Mouse (Mus musculus): ENCODE results near the gene Methig1. TPM values are rescaled to one million over a fixed set of nuclear protein-coding genes. Genes with fewer than 3 reads are reported as not detected.
"Not testable (repeated sequence)": the region's sequence is repeated elsewhere in the genome, so short reads cannot be mapped to it uniquely, and the experiment has no call there.

Methig1 gene
- total RNA-seq, 2 experiments from 2014 or later, result not detected

- ATAC-seq (replicated peaks; ENCODE audit: poor library complexity), result peak; percentile 71
These were observed 38.6 kb downstream of the Methig1 start for GRCm38 (mm10) chr15:100391599-100391998.

- no peak for ATAC-seq (replicated peaks; ENCODE audit: poor library complexity)
These were observed 40.1 kb downstream of the Methig1 start for GRCm38 (mm10) chr15:100393016-100393415.

DNA sequence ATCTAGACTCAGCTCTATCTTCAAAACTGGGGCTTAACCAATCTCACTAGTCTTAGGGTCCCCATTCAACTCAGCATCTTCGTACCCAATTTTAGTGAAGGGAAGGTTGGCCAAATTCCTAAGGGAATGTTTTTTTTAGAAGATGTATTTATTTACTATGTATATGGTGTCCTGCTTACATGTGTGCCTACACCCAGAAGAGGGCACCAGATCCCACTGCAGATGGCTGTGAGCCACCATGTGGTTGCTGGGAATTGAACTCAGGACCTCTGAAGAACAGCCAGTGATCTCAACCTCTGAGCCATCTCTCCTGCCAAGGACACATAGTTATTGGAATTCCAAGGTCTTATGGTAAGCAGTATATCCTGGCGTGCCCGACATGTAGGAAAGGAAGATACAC, 42.6 kb downstream of the Methig1 start:
- ATAC-seq (replicated peaks; ENCODE audit: poor library complexity), result no peak

GRCm38 (mm10) chr15:100400592-100401250, 47.8 kb downstream of the Methig1 start:
- ATAC-seq (replicated peaks; ENCODE audit: poor library complexity), result no peak

GRCm38 (mm10) chr15:100401811-100402210, 48.9 kb downstream of the Methig1 start:
- ATAC-seq (replicated peaks; ENCODE audit: poor library complexity), result no peak

GRCm38 (mm10) chr15:100402347-100402746, 49.4 kb downstream of the Methig1 start:
- 0 out of 2 replicates have a peak, but pooled peaks have one; percentile 30 for ATAC-seq (replicated peaks; ENCODE audit: poor library complexity)

- ATAC-seq (replicated peaks; ENCODE audit: poor library complexity), result no peak
These were observed 49.8 kb downstream of the Methig1 start for GRCm38 (mm10) chr15:100402798-100403197.

DNA sequence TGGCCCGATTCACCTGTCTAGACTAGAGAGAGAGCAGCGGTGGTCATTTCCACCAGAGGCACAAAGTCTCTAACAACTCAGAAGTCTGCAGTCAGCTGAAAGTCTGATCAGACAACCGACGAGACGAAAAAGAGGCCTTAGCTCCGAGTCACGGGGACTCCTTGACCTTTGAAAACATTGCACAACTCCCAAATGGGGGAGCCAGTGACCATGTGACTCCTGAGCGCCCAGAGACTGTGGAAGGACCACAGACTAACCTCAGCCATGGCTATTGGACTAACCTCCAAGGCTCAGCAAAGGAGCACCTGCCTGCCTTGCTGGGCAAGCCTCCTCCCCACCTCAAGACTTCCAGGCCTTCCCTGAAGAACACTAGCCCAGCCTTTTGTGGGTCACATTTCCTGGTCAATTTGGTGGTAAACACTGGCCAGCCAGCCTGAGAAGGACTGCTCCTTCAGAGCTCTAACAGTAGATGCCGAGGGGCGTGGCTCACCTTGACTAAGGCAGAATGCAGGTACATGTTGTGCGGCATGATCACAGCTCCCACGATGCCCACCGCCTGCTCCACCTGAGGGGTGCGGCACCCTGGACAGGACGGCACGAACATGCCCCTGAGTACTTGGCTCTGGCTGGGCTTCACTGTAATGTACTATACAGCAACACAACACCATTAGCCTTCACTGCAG, 50.5 kb downstream of the Methig1 start:
- no peak for ATAC-seq (replicated peaks; ENCODE audit: poor library complexity)

GRCm38 (mm10) chr15:100406088-100406487, 53.1 kb downstream of the Methig1 start:
- no peak for ATAC-seq (replicated peaks; ENCODE audit: poor library complexity)

GRCm38 (mm10) chr15:100410918-100411672, 58.1 kb downstream of the Methig1 start:
- ATAC-seq (replicated peaks; ENCODE audit: poor library complexity), result peak; percentile 96

DNA sequence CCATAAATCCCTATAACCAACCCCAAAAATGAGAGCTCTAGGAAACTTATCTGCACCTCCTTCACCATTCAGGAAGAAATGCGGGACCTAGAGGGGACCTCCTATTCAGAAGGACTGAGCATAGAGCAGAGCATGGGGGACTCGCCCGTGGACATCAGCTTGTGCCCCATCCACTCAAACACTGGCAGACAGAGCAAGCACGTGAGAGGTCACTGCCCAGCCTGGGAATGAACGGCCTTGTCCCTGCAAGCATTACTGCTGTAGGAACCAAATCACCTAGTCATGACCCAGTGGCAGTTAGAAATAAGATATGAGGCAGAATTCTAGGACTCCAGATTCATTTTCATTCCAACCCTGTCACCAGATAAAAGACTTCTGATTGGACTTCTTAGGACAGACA, 58.8 kb downstream of the Methig1 start:
- ATAC-seq (replicated peaks; ENCODE audit: poor library complexity), result no peak

GRCm38 (mm10) chr15:100413306-100413705, 60.4 kb downstream of the Methig1 start:
- no peak for ATAC-seq (replicated peaks; ENCODE audit: poor library complexity)

DNA sequence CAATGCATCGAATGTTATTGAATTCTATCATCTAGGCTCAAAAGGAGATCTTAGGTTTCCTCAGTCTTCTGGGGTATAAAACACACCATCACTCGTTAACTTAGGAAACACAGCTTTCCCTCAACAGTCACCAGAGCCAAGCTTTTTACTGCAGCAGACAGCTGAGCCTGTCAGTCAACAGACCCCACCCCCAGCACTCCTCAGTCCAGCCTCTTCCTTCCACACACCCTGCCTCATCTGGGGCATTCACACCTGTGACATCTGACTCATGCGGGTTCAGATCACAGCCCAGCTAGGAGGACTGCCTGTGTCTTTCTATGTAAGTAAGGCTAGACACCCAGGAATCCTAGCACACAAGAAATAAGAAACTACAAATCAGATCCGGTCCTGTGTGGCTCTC, 61.1 kb downstream of the Methig1 start:
- no peak for ATAC-seq (replicated peaks; ENCODE audit: poor library complexity)

DNA sequence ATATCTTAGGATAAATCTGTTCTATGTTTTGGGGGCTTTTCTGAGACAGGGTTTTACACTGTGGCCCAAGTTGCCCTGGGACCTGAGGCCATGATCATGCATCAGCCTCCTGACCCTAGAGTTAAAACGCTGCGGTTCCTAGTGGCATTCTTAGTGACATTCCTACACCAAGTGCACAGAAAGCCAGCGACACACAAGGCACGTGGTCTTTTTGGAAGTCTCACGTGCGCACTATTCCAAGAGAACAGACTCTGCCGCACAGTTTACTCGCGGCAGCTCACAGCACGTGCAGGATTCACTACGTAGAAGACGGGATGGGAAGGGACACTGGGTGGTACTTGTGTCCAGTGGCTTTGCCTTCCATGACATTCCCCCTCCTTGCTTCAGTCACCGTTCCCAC, 62.0 kb downstream of the Methig1 start:
- no peak for ATAC-seq (replicated peaks; ENCODE audit: poor library complexity)

DNA sequence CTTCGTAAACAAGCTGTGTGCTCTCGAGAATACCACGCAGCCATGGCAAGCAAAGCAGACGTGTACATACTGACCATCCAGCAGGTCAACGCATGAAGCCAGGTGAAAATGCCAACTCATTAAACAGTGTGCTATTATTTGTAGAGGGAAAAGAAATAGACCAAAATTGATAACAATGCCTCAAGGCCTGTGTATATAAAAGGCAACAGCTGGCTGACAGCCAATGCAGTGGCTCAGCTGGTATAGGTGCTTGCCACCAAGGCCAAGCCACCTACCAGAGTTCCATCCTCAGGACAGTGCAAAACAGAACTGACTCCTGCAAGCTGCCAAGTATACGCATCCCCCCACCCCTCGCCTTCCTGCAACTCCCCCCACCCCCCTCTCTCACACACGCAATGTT, 62.7 kb downstream of the Methig1 start:
- no peak for ATAC-seq (replicated peaks; ENCODE audit: poor library complexity)

DNA sequence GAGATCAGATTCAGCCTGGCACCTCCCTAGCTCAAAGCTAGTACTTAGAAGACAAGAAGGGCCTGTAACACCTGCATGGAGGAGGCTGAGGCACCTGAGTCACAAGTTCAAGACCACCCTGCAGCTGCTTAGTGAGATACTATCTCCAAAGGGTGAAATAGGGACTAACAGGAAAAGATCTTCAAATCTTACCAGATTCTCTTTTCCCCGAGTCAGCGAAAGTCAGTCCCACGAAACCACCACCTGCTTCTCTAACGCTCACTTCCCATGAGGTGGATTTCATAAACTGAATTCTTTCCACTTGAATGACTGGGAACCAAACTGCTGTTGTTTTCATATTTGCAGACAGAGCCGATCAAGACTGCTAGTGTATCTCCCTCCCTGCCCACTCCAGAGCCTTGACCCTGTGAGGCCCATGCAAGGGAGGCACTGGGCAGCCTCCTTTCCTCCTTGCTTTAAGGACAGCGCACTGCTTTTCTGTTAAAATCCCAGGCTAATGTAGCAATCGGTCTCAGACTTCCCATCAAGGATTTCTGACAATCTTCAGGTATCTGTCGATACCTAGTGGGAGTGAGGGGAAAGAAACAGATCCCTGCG, 65.0 kb downstream of the Methig1 start:
- no peak for ATAC-seq (replicated peaks; ENCODE audit: poor library complexity)

GRCm38 (mm10) chr15:100419311-100419710, 66.4 kb downstream of the Methig1 start:
- ATAC-seq (replicated peaks; ENCODE audit: poor library complexity), result no peak

DNA sequence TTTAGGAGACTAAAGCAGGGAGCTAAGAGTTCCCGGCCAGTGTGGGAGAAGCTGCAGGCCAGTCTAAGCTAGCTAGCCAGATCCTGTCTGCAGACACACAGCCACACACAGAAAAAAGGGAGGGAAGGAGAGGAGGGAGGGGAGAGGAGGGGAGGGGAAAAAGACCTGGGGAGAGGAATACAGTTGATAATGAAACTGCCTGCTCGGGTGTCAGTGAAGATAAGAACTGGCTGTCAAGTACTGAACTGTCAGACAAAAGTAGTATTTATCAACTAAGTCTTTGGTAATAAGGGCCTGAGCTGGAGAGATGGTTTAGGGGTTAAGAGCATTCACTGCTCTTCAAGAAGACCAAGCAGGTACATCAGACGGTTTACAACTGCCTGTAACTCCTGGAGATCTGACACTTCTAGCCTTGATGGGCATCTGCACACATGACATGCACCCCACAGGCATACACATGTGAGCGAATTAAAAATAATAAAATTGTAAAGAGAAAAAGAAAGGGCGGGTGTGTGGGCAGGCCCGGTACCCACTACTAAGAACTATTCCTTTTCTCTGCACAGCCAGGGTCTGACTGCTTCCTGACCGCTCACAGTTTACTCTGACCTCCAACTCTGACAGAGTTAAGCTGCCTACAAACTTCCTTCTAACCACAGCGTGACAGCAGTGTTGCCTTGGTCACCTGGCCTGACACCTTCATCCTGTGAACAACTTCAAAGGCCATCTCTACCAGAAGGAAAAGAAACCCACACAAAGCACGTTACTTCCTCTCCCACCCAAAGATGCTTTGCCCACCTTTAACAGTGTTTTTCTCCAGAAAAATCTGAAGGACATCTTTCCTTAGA, 67.2 kb downstream of the Methig1 start:
- ATAC-seq (replicated peaks; ENCODE audit: poor library complexity), result peak; percentile 55

DNA sequence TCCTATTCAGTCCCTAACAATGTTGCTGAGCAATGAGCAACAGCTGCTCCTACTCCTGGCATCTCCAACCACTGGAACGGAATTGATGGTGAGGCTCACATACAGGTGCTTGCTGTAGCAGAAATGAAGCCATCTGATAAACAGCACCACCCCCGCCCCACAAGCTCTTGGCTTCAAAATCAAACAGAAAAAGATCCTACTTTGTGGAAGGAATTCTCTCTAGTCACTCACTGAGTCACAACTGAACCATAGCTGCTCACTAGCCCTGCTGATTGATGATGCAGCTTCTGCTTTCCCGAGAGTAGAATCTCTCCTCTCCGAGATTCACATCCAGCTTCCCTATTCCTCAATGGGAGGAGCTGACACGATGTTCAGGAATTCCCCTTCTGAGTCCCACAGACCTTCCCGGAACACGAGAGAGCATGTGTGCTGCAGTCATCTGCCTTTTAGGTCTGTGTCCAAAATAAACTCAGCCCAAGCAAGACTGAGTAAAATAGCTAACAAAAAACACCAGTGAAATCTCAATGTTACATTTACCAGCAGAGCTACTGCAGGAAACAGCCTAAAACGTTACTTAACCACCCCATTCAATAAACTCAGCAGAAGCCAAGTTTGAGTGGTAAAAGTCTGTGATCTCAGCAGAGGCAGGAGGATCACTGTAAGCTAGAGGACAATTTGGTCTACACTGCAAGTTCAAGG, 68.3 kb downstream of the Methig1 start:
- no peak for ATAC-seq (replicated peaks; ENCODE audit: poor library complexity)

DNA sequence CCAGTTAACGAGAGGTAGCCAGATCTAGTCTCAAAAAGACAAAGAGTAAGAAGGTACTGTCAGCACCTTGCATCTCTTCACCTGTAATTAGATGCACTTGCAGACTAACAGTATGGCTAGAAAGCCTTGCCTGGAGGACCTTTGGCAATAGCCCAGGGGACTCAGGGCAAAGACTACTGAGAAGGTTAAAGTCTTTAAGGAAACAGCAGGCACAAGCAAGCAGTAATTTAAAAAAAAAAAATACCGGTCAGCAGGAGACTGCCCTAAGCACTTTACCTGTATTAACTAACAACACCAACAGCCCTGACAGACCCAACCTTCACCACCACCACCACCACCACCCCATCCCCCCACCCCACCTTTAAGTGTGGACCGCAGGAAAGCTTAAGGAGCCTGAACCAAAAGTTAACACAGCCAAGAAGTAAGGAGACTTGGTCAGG, 68.8 kb downstream of the Methig1 start, which contains the start of gene Gm5475:
Gene Gm5475 (plus strand): TSS at position 390 of the 440 bp plus-strand sequence.
- not testable (repeated sequence) for ATAC-seq (replicated peaks; ENCODE audit: poor library complexity)

All from megakaryocyte progenitor cell, adult 5-6 weeks (primary cell).